31 mouse cellular contexts compared by ENCODE assay signal in the genomic region with DNA sequence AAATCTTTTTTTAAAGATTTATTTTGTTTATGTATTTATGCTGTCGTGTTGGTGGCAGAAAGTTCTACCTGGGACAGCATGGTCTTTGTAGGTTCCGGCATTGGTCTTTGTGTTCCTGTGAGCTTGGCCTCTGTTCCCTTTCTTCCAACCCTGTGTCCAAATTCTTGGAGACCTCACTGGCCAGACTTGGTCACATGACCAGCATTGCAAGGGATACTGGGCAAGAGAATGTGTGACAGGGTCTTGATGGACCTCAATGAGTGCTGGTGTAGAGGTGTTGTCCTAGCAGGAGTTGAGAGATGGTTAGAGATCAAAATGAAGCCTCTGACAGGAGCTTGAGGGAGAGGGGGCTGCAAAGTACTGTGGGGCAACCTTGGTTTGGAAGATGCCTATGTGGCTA. TPM values are rescaled to one million over a fixed set of nuclear protein-coding genes. Genes with fewer than 3 reads are reported as not detected.
DNase-seq lines count a peak whose midpoint lies in the region; ATAC-seq and TF ChIP-seq lines count a peak whose summit lies in the region.
"Had no signal": no experiment of that assay in that cellular context is flagged by ENCODE, and none has a peak within 500 bp of the region (broad histone marks: within the 10 kb centered on the region; RNA-seq: fewer than 3 reads in every experiment).

No protein-coding gene starts in this region.

- no peaks in the 10 kb centered on the region for H3K9me3 ChIP-seq in heart, embryonic 10.5 days
- no peaks in the 10 kb centered on the region for H3K9me3 ChIP-seq in heart, embryonic 15.5 days (replicated peaks)
- no peaks in the 10 kb centered on the region for H3K9me3 ChIP-seq in lung, postnatal 0 days (ENCODE audit: low read length)
- H3K9me3 ChIP-seq: embryonic facial prominence, embryonic 13.5 days; embryonic facial prominence, embryonic 15.5 days; forebrain, embryonic 10.5 days; forebrain, embryonic 12.5 days; G1E had no signal

- peaks cover 44% of the 10 kb centered on the region for H3K36me3 ChIP-seq in heart, embryonic 10.5 days
- peaks cover 21% of the 10 kb centered on the region; the same call in 1 of the 2 replicates for H3K36me3 ChIP-seq in heart, embryonic 15.5 days
- no peaks in the 10 kb centered on the region for H3K36me3 ChIP-seq in lung, postnatal 0 days (ENCODE audit: insufficient read depth, low read length)
- no peaks in the 10 kb centered on the region for H3K36me3 ChIP-seq in myocyte (ENCODE audit: control insufficient read depth, insufficient read depth)
- H3K36me3 ChIP-seq: embryonic facial prominence, embryonic 13.5 days; embryonic facial prominence, embryonic 15.5 days; forebrain, embryonic 10.5 days; forebrain, embryonic 12.5 days; G1E had no signal

- ATAC-seq in heart, embryonic 15.5 days (replicated peaks; ENCODE audit: insufficient number of reproducible peaks, insufficient read depth, low FRiP score, low read depth) = no peak
- no peak for ATAC-seq in lung, postnatal 0 days
- ATAC-seq: activated CD4-positive, CD25-positive, alpha-beta regulatory T cell, adult 4 months; CD4-positive, CD25-positive, alpha-beta regulatory T cell, adult 4 months; forebrain, embryonic 14.5 days; forebrain, embryonic 16.5 days; Patski had no signal

- H3K9ac ChIP-seq in heart, embryonic 15.5 days = no peak overlapping the region
- no peak overlapping the region for H3K9ac ChIP-seq in lung, postnatal 0 days (replicated peaks; ENCODE audit: low read depth)
- H3K9ac ChIP-seq: embryonic facial prominence, embryonic 13.5 days; embryonic facial prominence, embryonic 15.5 days; forebrain, embryonic 12.5 days had no signal

- no peak for TF ChIP-seq EP300 in lung, postnatal 0 days (IDR thresholded peaks at IDR 0.05)

- peaks cover 56% of the 10 kb centered on the region for H3K4me1 ChIP-seq in heart, embryonic 10.5 days
- H3K4me1 ChIP-seq in heart, embryonic 15.5 days (replicated peaks) = peaks cover 58% of the 10 kb centered on the region
- H3K4me1 ChIP-seq in lung, postnatal 0 days (ENCODE audit: insufficient read depth, low read depth, low read length) = peaks cover 8% of the 10 kb centered on the region
- H3K4me1 ChIP-seq: embryonic facial prominence, embryonic 13.5 days; forebrain, embryonic 12.5 days had no signal

- no peak for DNase-seq in heart, embryonic 10.5 days (ENCODE audit: low spot score)
- DNase-seq in heart, adult 11 months = no peak
- DNase-seq in heart, adult 18-20 months = no peak
- DNase-seq in lung, postnatal 0 days (ENCODE audit: low spot score) = no peak
- no peak for DNase-seq in lung, postnatal 36 days
- no peak for DNase-seq in c-Kit-positive CD71-positive TER-119-positive erythroid progenitor cells, embryonic 14.5 days (ENCODE audit: low spot score)
- DNase-seq: adrenal gland, adult 8-10 months; adrenal gland, postnatal 14 days; adrenal gland, postnatal 36 days; cerebellum, adult 11 months; cerebellum, adult 18-20 months; cerebellum, adult 8-10 months; cerebellum, adult 9-11 months; cerebellum, postnatal 14 days; cerebellum, postnatal 36 days; embryo, embryonic 11 days had no signal

- H3K79me2 ChIP-seq in myocyte (ENCODE audit: control insufficient read depth, insufficient read depth) = no peaks in the 10 kb centered on the region

- TF ChIP-seq POLR2A in myocyte (IDR thresholded peaks at IDR 0.05; ENCODE audit: insufficient read length, low read depth) = no peak

- no peak overlapping the region for H3K4me2 ChIP-seq in heart, embryonic 15.5 days
- H3K4me2 ChIP-seq in lung, postnatal 0 days (replicated peaks; ENCODE audit: low read depth, low read length) = no peak overlapping the region
- H3K4me2 ChIP-seq in myocyte (ENCODE audit: low read depth) = no peak overlapping the region
- H3K4me2 ChIP-seq: embryonic facial prominence, embryonic 13.5 days; embryonic facial prominence, embryonic 15.5 days; forebrain, embryonic 12.5 days had no signal

- H3K27ac ChIP-seq in heart, embryonic 10.5 days = 0 out of 2 replicates have a peak overlapping the region, but pooled peaks have one; percentile 74
- 0 out of 2 replicates have a peak overlapping the region, but pooled peaks have one; percentile 77 for H3K27ac ChIP-seq in heart, embryonic 15.5 days
- H3K27ac ChIP-seq in lung, postnatal 0 days (ENCODE audit: low read length) = 0 out of 2 replicates have a peak overlapping the region, but pooled peaks have one; percentile 6
- H3K27ac ChIP-seq: embryonic facial prominence, embryonic 13.5 days; embryonic facial prominence, embryonic 15.5 days; forebrain, embryonic 10.5 days; forebrain, embryonic 12.5 days had no signal

- H3K4me3 ChIP-seq in heart, embryonic 10.5 days = no peak overlapping the region
- no peak overlapping the region for H3K4me3 ChIP-seq in heart, embryonic 15.5 days
- no peak overlapping the region for H3K4me3 ChIP-seq in lung, postnatal 0 days (ENCODE audit: low read depth, low read length)
- no peak overlapping the region for H3K4me3 ChIP-seq in myocyte
- H3K4me3 ChIP-seq: embryonic facial prominence, embryonic 13.5 days; embryonic facial prominence, embryonic 15.5 days; erythroblast, embryonic 14.5 days; forebrain, embryonic 10.5 days; forebrain, embryonic 12.5 days had no signal

- 94% methylated on average over 2 of the region's 2 CpGs for WGBS in heart, embryonic 10.5 days
- 94% methylated on average over 2 of the region's 2 CpGs for WGBS in heart, embryonic 15.5 days
- WGBS in lung, postnatal 0 days = 96% methylated on average over 2 of the region's 2 CpGs

- TF ChIP-seq CTCF in lung, postnatal 0 days (IDR thresholded peaks at IDR 0.05) = no peak

- no peaks in the 10 kb centered on the region for H3K27me3 ChIP-seq in heart, embryonic 10.5 days (ENCODE audit: insufficient read depth, poor library complexity, severe bottlenecking)
- H3K27me3 ChIP-seq in heart, embryonic 15.5 days = no peaks in the 10 kb centered on the region
- no peaks in the 10 kb centered on the region for H3K27me3 ChIP-seq in lung, postnatal 0 days (replicated peaks; ENCODE audit: insufficient read depth, low read length)
- H3K27me3 ChIP-seq in myocyte (ENCODE audit: control insufficient read depth, insufficient read depth, insufficient read length) = no peaks in the 10 kb centered on the region
- H3K27me3 ChIP-seq: CH12.LX; embryonic facial prominence, embryonic 13.5 days; embryonic facial prominence, embryonic 15.5 days; forebrain, embryonic 12.5 days; Patski had no signal

- no peak overlapping the region for H3ac ChIP-seq in myocyte (ENCODE audit: control insufficient read depth, insufficient read length)

TF ChIP-seq in myocyte, 11 proteins besides CTCF, POLR2A, EP300 and RAD21:
- TF ChIP-seq USF1 (IDR thresholded peaks at IDR 0.05; ENCODE audit: low read depth) (peak; percentile 53), MYOD1 (IDR thresholded peaks at IDR 0.05; ENCODE audit: control insufficient read depth in 1 of 3, insufficient read length in 2 of 3, low read depth in 2 of 3) (no peak)

RNA-seq across cellular contexts. Expression of a gene that starts 12.2 kb away (rescaled TPM):
- 17.4 and 29.8 TPM in 2 replicates for polyA plus RNA-seq in heart, embryonic 10.5 days (2016; fragmentation: Nextera tagmentation; extraction: Ambion mirVana)
- polyA plus RNA-seq in heart, embryonic 15.5 days (2015; fragmentation: Nextera tagmentation; extraction: Ambion mirVana) = 24.0 and 24.5 TPM in 2 replicates
- 1 to 10 TPM; 5.7 to 6.5 TPM for total RNA-seq in heart, adult 18-20 months (2021)
- polyA plus RNA-seq in lung, postnatal 0 days (2015; fragmentation: Nextera tagmentation; extraction: Ambion mirVana) = 33.8 and 34.6 TPM in 2 replicates
- 1.3 TPM for polyA plus RNA-seq in myocyte (2012; fragmentation: generic; extraction: Trizol)
- total RNA-seq: CH12.LX; common myeloid progenitor, adult 5-6 weeks; G1E had no signal
- polyA plus RNA-seq: erythroblast, embryonic 14.5 days; G1E had no signal

RNA-seq across cellular contexts. Expression of a gene that starts 24.5 kb away (rescaled TPM):
- 97.0 and 141 TPM in 2 replicates for polyA plus RNA-seq in heart, embryonic 10.5 days (2016; fragmentation: Nextera tagmentation; extraction: Ambion mirVana)
- 149 and 164 TPM in 2 replicates for polyA plus RNA-seq in heart, embryonic 15.5 days (2015; fragmentation: Nextera tagmentation; extraction: Ambion mirVana)
- total RNA-seq in heart, adult 18-20 months (2021) = 10 to 100 TPM; 66.2 to 75.9 TPM
- 343 and 439 TPM in 2 replicates for polyA plus RNA-seq in lung, postnatal 0 days (2015; fragmentation: Nextera tagmentation; extraction: Ambion mirVana)
- polyA plus RNA-seq in myocyte (2012; fragmentation: generic; extraction: Trizol) = 937 TPM

RNA-seq across cellular contexts. Expression of a gene that starts 24.7 kb away (rescaled TPM):
- polyA plus RNA-seq in heart, embryonic 10.5 days (2016; fragmentation: Nextera tagmentation; extraction: Ambion mirVana) = 37.7 and 40.0 TPM in 2 replicates
- 25.8 and 30.5 TPM in 2 replicates for polyA plus RNA-seq in heart, embryonic 15.5 days (2015; fragmentation: Nextera tagmentation; extraction: Ambion mirVana)
- 10 to 100 TPM; 45.0 to 47.3 TPM for total RNA-seq in heart, adult 18-20 months (2021)
- 22.8 and 24.7 TPM in 2 replicates for polyA plus RNA-seq in lung, postnatal 0 days (2015; fragmentation: Nextera tagmentation; extraction: Ambion mirVana)
- 55.9 TPM for polyA plus RNA-seq in myocyte (2012; fragmentation: generic; extraction: Trizol)

RNA-seq across cellular contexts. Expression of a gene that starts 28.2 kb away (rescaled TPM):
- 23.9 and 24.6 TPM in 2 replicates for polyA plus RNA-seq in heart, embryonic 10.5 days (2016; fragmentation: Nextera tagmentation; extraction: Ambion mirVana)
- 22.9 and 23.4 TPM in 2 replicates for polyA plus RNA-seq in heart, embryonic 15.5 days (2015; fragmentation: Nextera tagmentation; extraction: Ambion mirVana)
- total RNA-seq in heart, adult 18-20 months (2021) = 10 to 100 TPM; 60.1 TPM
- polyA plus RNA-seq in lung, postnatal 0 days (2015; fragmentation: Nextera tagmentation; extraction: Ambion mirVana) = 13.8 and 13.9 TPM in 2 replicates
- 47.7 TPM for polyA plus RNA-seq in myocyte (2012; fragmentation: generic; extraction: Trizol)

RNA-seq across cellular contexts. Expression of a gene that starts 56.1 kb away (rescaled TPM):
- 39.7 and 44.0 TPM in 2 replicates for polyA plus RNA-seq in heart, embryonic 10.5 days (2016; fragmentation: Nextera tagmentation; extraction: Ambion mirVana)
- 14.4 and 22.6 TPM in 2 replicates for polyA plus RNA-seq in heart, embryonic 15.5 days (2015; fragmentation: Nextera tagmentation; extraction: Ambion mirVana)
- total RNA-seq in heart, adult 18-20 months (2021) = 1 to 10 TPM; 6.0 TPM
- 12.3 TPM in 2 replicates for polyA plus RNA-seq in lung, postnatal 0 days (2015; fragmentation: Nextera tagmentation; extraction: Ambion mirVana)
- polyA plus RNA-seq in myocyte (2012; fragmentation: generic; extraction: Trizol) = 69.6 TPM

Comparison
In these comparisons a context has a peak if more than half of its experiments do, and no peak if none do; other contexts are left out.
1. H3K27ac ChIP-seq: peak in every context shown above with its lines; median percentile 77 in heart, embryonic 15.5 days; 74 in heart, embryonic 10.5 days; 6 in lung, postnatal 0 days.